Mouse (Mus musculus): ENCODE measurements around the gene Crocc2. TPM values are rescaled to one million over a fixed set of nuclear protein-coding genes. Genes with fewer than 3 reads are reported as not detected.

The Crocc2 gene
- polyA plus RNA-seq, 1 experiment, result not detected

DNA sequence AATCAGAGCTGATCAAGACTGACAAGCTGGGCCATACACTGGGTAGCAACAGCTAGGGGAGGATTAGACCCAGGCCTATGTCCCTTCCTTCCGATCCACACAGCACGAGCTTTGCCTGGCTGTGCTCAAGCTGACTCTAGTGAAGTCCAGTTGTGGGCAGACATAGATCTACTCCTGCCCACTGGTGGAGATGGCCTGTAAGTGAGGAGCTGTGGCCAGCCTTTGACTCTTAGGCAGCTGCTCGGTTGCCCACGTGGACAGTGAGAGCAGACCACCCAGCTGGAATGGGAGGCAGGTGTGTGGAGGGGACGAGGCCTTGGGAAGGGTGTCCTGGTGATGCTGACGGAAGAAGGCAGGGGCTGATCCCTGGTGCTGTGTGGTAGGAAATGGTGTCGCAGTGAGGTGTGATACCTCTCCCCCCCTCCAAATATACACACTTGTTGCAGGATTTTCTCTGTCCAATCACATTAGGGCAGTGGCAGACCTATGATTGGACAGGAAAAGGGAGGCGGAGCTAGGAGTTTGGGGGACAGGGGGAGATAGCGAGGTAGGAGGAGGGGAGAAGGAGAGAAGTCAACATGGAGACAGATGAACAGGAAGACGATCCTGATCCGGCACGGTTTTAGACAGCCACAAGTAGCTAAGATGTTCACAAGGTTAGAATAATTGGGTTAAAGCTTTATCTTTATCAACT lies 37.9 kb downstream of the Crocc2 start:
- Histone ChIP-seq H3K27ac (ENCODE audit: insufficient read depth, low read depth, low read length) (no peak overlapping the region), H3K4me3 (ENCODE audit: insufficient read depth, low read depth, low read length) (no peak overlapping the region), H3K4me1 (ENCODE audit: control insufficient read depth, insufficient read depth, low read length) (peaks cover 25% of the 10 kb centered on the region)
- WGBS, result 82% methylated on average over 12 of the region's 12 CpGs
- TF ChIP-seq CTCF (IDR thresholded peaks at IDR 0.05; ENCODE audit: insufficient read depth, low read depth, low read length), result no peak
- TF ChIP-seq POLR2A (IDR thresholded peaks at IDR 0.05; ENCODE audit: insufficient read depth, low read depth, low read length), result no peak

GRCm38 (mm10) chr1:93207536-93208064 lies 39.1 kb downstream of the Crocc2 start:
- H3K4me3 ChIP-seq (ENCODE audit: insufficient read depth, low read depth, low read length), result no peak overlapping the region
- 60% methylated on average over 4 of the region's 4 CpGs for WGBS
- H3K4me1 ChIP-seq (ENCODE audit: control insufficient read depth, insufficient read depth, low read length), result peaks cover 28% of the 10 kb centered on the region
- H3K27ac ChIP-seq (ENCODE audit: insufficient read depth, low read depth, low read length), result no peak overlapping the region
- TF ChIP-seq CTCF (IDR thresholded peaks at IDR 0.05; ENCODE audit: insufficient read depth, low read depth, low read length) (no peak), POLR2A (IDR thresholded peaks at IDR 0.05; ENCODE audit: insufficient read depth, low read depth, low read length) (no peak)

DNA sequence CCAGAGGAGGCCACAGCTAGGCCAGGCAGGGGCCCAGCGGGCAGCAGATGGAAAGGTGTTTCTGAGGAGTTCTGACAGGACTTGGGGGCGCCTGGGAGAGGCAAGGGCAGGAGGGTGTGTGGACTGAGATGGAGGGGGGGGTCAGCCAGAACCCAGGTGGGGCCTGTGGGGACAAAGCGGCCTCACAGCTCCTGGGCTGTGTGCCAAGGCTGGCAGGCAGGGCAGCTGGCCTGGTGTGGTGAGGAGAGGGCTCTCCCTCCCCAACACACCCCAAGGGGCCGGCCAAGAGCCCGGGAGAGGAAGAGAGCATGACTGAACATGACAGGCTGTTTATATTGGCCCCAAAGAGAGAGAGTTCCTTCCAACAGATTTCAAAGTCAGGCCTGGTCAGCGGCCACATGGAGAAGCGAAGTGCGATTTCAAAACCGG lies 41.7 kb downstream of the Crocc2 start:
- WGBS, result 29% methylated on average over 9 of the region's 9 CpGs
- Histone ChIP-seq H3K4me3 (ENCODE audit: insufficient read depth, low read depth, low read length) (no peak overlapping the region), H3K4me1 (ENCODE audit: control insufficient read depth, insufficient read depth, low read length) (peaks cover 33% of the 10 kb centered on the region), H3K27ac (ENCODE audit: insufficient read depth, low read depth, low read length) (no peak overlapping the region)
- TF ChIP-seq CTCF (IDR thresholded peaks at IDR 0.05; ENCODE audit: insufficient read depth, low read depth, low read length) (no peak), POLR2A (IDR thresholded peaks at IDR 0.05; ENCODE audit: insufficient read depth, low read depth, low read length) (no peak)

DNA sequence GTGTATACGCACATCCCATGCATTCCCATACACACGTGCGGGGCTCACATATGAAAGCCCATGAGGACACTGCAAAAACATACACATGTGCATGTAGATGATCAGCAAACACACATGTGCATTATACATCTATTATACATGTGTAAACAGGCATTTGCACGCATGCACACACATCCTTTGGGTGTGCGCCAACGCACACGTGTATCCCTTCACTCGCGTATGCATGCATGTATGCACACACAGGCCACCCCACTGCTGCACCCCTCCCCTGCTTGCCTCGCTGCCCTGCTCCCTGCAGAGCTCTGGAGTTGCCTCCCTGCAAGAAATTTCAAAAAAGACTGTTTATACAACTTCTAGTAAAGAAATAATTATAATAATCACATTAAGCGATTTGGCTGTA lies 42.5 kb downstream of the Crocc2 start:
- H3K27ac ChIP-seq (ENCODE audit: insufficient read depth, low read depth, low read length), result no peak overlapping the region
- peaks cover 33% of the 10 kb centered on the region for H3K4me1 ChIP-seq (ENCODE audit: control insufficient read depth, insufficient read depth, low read length)
- 65% methylated on average over 11 of the region's 11 CpGs for WGBS
- TF ChIP-seq CTCF (IDR thresholded peaks at IDR 0.05; ENCODE audit: insufficient read depth, low read depth, low read length) (no peak), POLR2A (IDR thresholded peaks at IDR 0.05; ENCODE audit: insufficient read depth, low read depth, low read length) (no peak)
- no peak overlapping the region for H3K4me3 ChIP-seq (ENCODE audit: insufficient read depth, low read depth, low read length)

GRCm38 (mm10) chr1:93211549-93212220 lies 43.2 kb downstream of the Crocc2 start:
- 57% methylated on average over 10 of the region's 10 CpGs for WGBS
- H3K4me1 ChIP-seq (ENCODE audit: control insufficient read depth, insufficient read depth, low read length), result peaks cover 37% of the 10 kb centered on the region
- TF ChIP-seq CTCF (IDR thresholded peaks at IDR 0.05; ENCODE audit: insufficient read depth, low read depth, low read length) (no peak), POLR2A (IDR thresholded peaks at IDR 0.05; ENCODE audit: insufficient read depth, low read depth, low read length) (no peak)
- no peak overlapping the region for H3K4me3 ChIP-seq (ENCODE audit: insufficient read depth, low read depth, low read length)
- H3K27ac ChIP-seq (ENCODE audit: insufficient read depth, low read depth, low read length), result no peak overlapping the region

DNA sequence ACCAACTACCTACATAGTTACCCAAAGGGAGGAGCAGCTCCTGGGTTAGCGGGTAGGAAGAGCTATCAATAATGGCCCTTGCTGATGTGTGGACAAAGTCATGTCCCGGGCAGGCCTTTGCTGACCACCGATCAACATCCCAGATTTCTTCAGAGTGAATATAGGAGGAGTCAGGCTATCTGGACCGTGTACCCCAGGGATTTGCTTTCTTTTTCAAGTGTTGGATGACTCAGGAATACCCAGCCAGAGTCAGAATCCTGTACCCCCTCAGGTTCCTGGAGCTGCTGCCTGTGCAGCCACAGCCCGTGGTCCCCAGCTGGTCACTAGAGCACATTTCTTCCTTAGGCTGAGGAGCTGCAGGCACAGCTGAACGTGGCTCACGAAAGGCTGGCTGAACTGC lies 43.9 kb downstream of the Crocc2 start:
- Histone ChIP-seq H3K27ac (ENCODE audit: insufficient read depth, low read depth, low read length) (no peak overlapping the region), H3K4me3 (ENCODE audit: insufficient read depth, low read depth, low read length) (no peak overlapping the region), H3K4me1 (ENCODE audit: control insufficient read depth, insufficient read depth, low read length) (peaks cover 39% of the 10 kb centered on the region)
- 91% methylated on average over 7 of the region's 7 CpGs for WGBS
- TF ChIP-seq POLR2A (IDR thresholded peaks at IDR 0.05; ENCODE audit: insufficient read depth, low read depth, low read length) (no peak), CTCF (IDR thresholded peaks at IDR 0.05; ENCODE audit: insufficient read depth, low read depth, low read length) (no peak)

DNA sequence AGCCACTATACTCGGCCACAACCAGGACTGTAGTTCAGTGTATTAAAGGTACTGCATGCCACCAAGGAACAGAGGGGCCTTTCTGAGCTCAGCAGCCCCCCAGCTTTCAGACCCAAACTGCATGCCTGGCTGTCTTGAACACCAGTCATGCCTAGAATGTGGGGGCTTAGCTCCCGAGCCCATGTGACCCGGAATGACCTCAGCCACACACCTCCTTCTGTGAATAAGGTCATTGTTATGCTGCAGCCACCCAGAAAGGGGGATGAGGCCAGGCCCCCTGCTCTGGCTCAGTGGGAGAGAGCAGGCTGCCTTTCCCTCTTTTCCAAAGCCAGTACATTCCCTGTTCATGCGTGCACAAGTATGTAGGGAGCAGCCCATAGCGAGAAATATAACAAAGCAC lies 46.1 kb downstream of the Crocc2 start:
- Histone ChIP-seq H3K4me3 (ENCODE audit: insufficient read depth, low read depth, low read length) (no peak overlapping the region), H3K4me1 (ENCODE audit: control insufficient read depth, insufficient read depth, low read length) (peaks cover 38% of the 10 kb centered on the region), H3K27ac (ENCODE audit: insufficient read depth, low read depth, low read length) (no peak overlapping the region)
- WGBS, result 52% methylated on average over 5 of the region's 5 CpGs
- TF ChIP-seq POLR2A (IDR thresholded peaks at IDR 0.05; ENCODE audit: insufficient read depth, low read depth, low read length) (no peak), CTCF (IDR thresholded peaks at IDR 0.05; ENCODE audit: insufficient read depth, low read depth, low read length) (no peak)

- Histone ChIP-seq H3K4me1 (ENCODE audit: control insufficient read depth, insufficient read depth, low read length) (peaks cover 21% of the 10 kb centered on the region), H3K4me3 (ENCODE audit: insufficient read depth, low read depth, low read length) (no peak overlapping the region), H3K27ac (ENCODE audit: insufficient read depth, low read depth, low read length) (no peak overlapping the region)
- WGBS, result 57% methylated on average over 9 of the region's 9 CpGs
- TF ChIP-seq POLR2A (IDR thresholded peaks at IDR 0.05; ENCODE audit: insufficient read depth, low read depth, low read length) (no peak), CTCF (IDR thresholded peaks at IDR 0.05; ENCODE audit: insufficient read depth, low read depth, low read length) (no peak)
These were observed 48.4 kb downstream of the Crocc2 start for GRCm38 (mm10) chr1:93216839-93217497.

GRCm38 (mm10) chr1:93217530-93217929 lies 49.0 kb downstream of the Crocc2 start:
- TF ChIP-seq CTCF (IDR thresholded peaks at IDR 0.05; ENCODE audit: insufficient read depth, low read depth, low read length), result no peak
- TF ChIP-seq POLR2A (IDR thresholded peaks at IDR 0.05; ENCODE audit: insufficient read depth, low read depth, low read length), result no peak
- H3K27ac ChIP-seq (ENCODE audit: insufficient read depth, low read depth, low read length), result no peak overlapping the region
- WGBS, result 75% methylated on average over 7 of the region's 7 CpGs
- H3K4me1 ChIP-seq (ENCODE audit: control insufficient read depth, insufficient read depth, low read length), result peaks cover 21% of the 10 kb centered on the region
- H3K4me3 ChIP-seq (ENCODE audit: insufficient read depth, low read depth, low read length), result no peak overlapping the region
